Mouse (Mus musculus) brain, embryonic 14.5 days (tissue): ENCODE results near the gene Slc2a9. TPM values are rescaled to one million over a fixed set of nuclear protein-coding genes. Genes with fewer than 3 reads are reported as not detected.

Experiments used
- DNase-seq: peaks from one replicate; pipeline ENCODE4 v3.0.0-alpha.2; 2011; ENCODE audit warnings: low read depth
- CTCF ChIP-seq: fragments of 200-500 bp; IDR thresholded peaks from 2 replicates; pipeline ENCODE4 v1.5.1; 2012; ENCODE audit warnings: inconsistent platforms, mild to moderate bottlenecking, moderate library complexity, borderline replicate concordance; ENCODE audit not compliant: insufficient read depth, insufficient read length; ENCODE audit errors: extremely low read depth
- POLR2A ChIP-seq: fragments of 200-500 bp; IDR thresholded peaks from 2 replicates; pipeline ENCODE4 v1.6.1; 2012; ENCODE audit warnings: mild to moderate bottlenecking, inconsistent platforms, borderline replicate concordance; ENCODE audit not compliant: poor library complexity, insufficient read depth, insufficient read length, severe bottlenecking; ENCODE audit errors: extremely low read depth
- polyA plus RNA-seq: library from polyadenylated mRNA; depleted of rRNA; stranded (reverse); fragments of >200 nt; gene quantifications from 2 replicates; pipeline ENCODE4 v1.2.3, GENCODE M21; 2012; rRNA removed

The Slc2a9 gene
- 0.28 and 0.81 TPM in 2 replicates for polyA plus RNA-seq

GRCm38 (mm10) chr5:38502992-38503391, at the start of gene Slc2a9:
Gene Slc2a9 (minus strand): TSS chr5:38503143.
- DNase-seq, result no peak
- TF ChIP-seq POLR2A (no peak), CTCF (no peak)

- DNase-seq, result no peak
- no peak for TF ChIP-seq CTCF
- no peak for TF ChIP-seq POLR2A
These were observed 49.7 kb upstream of the Slc2a9 start for GRCm38 (mm10) chr5:38552615-38553014.

- no peak for TF ChIP-seq CTCF
- no peak for TF ChIP-seq POLR2A
- DNase-seq, result no peak
These were observed 47.4 kb upstream of the Slc2a9 start for GRCm38 (mm10) chr5:38550221-38550768.

- no peak for TF ChIP-seq POLR2A
- no peak for TF ChIP-seq CTCF
- peak; percentile 24 for DNase-seq
These were observed 46.5 kb upstream of the Slc2a9 start for GRCm38 (mm10) chr5:38549461-38549909.

- DNase-seq, result peak; percentile 38
- TF ChIP-seq POLR2A, result no peak
- no peak for TF ChIP-seq CTCF
These were observed 44.4 kb upstream of the Slc2a9 start for GRCm38 (mm10) chr5:38547375-38547774.

GRCm38 (mm10) chr5:38544423-38545415, 41.8 kb upstream of the Slc2a9 start:
- DNase-seq, result no peak
- TF ChIP-seq CTCF, result no peak
- TF ChIP-seq POLR2A, result no peak

GRCm38 (mm10) chr5:38543496-38544217, 40.7 kb upstream of the Slc2a9 start:
- DNase-seq, result peak; percentile 49
- TF ChIP-seq POLR2A (no peak), CTCF (no peak)

GRCm38 (mm10) chr5:38541728-38542127, 38.8 kb upstream of the Slc2a9 start:
- TF ChIP-seq CTCF, result no peak
- TF ChIP-seq POLR2A, result no peak
- no peak for DNase-seq

- TF ChIP-seq POLR2A (no peak), CTCF (no peak)
These were observed 38.0 kb upstream of the Slc2a9 start for GRCm38 (mm10) chr5:38540898-38541297.

GRCm38 (mm10) chr5:38538508-38538907, 35.6 kb upstream of the Slc2a9 start:
- TF ChIP-seq POLR2A (no peak), CTCF (no peak)
- DNase-seq, result peak; percentile 46

More at GRCm38 (mm10) chr5:38540898-38541297, 38.0 kb upstream of the Slc2a9 start:
- DNase-seq, result no peak

GRCm38 (mm10) chr5:38537845-38538244, 34.9 kb upstream of the Slc2a9 start:
- peak; percentile 61 for DNase-seq
- no peak for TF ChIP-seq POLR2A
- TF ChIP-seq CTCF, result no peak
